Mouse (Mus musculus) liver, embryonic 13.5 days (tissue): ENCODE results near the gene Folr2. TPM values are rescaled to one million over a fixed set of nuclear protein-coding genes. Genes with fewer than 3 reads are reported as not detected.

Experiments used
- ATAC-seq: fragments of 200-750 bp; cut with Nextera tagmentation; 2 replicates; pipeline ENCODE4 v1.8.0; 2017; ENCODE audit warnings: low read depth, mild to moderate bottlenecking, moderate number of reproducible peaks, moderate library complexity
- DNase-seq: peaks from one replicate; pipeline ENCODE4 v3.0.0; 2022
- H3K27ac ChIP-seq: fragments of 300-500 bp; sonication (generic); 2 replicates; pipeline ENCODE4 v1.5.1; 2015; ENCODE audit warnings: moderate library complexity, mild to moderate bottlenecking, inconsistent platforms
- H3K27me3 ChIP-seq: fragments of 300-500 bp; sonication (generic); 2 replicates; pipeline ENCODE4 v1.6.1; 2015; ENCODE audit warnings: mild to moderate bottlenecking, inconsistent platforms
- H3K36me3 ChIP-seq: fragments of 300-500 bp; sonication (generic); 2 replicates; pipeline ENCODE4 v1.6.1; 2015; ENCODE audit warnings: mild to moderate bottlenecking, inconsistent platforms
- H3K4me1 ChIP-seq: fragments of 300-500 bp; sonication (generic); replicated peaks from 2 replicates; pipeline ENCODE4 v1.6.1; 2015; ENCODE audit warnings: inconsistent platforms
- H3K4me2 ChIP-seq: fragments of 300-500 bp; sonication (generic); 2 replicates; pipeline ENCODE4 v1.6.1; 2015; ENCODE audit warnings: inconsistent platforms, mild to moderate bottlenecking, moderate library complexity
- H3K4me3 ChIP-seq: fragments of 300-500 bp; sonication (generic); replicated peaks from 2 replicates; pipeline ENCODE4 v1.5.1; 2015; ENCODE audit warnings: mild to moderate bottlenecking, inconsistent platforms
- H3K9ac ChIP-seq: fragments of 300-500 bp; sonication (generic); 2 replicates; pipeline ENCODE4 v1.6.1; 2015; ENCODE audit warnings: mild to moderate bottlenecking, inconsistent platforms
- H3K9me3 ChIP-seq: fragments of 300-500 bp; sonication (generic); replicated peaks from 2 replicates; pipeline ENCODE4 v1.6.1; 2016; ENCODE audit warnings: inconsistent platforms
- WGBS: fragments of 180-500 bp; shearing (Covaris S2); methylation state at CpG from one replicate; pipeline ENCODE4 v1.1.7; 2015; ENCODE audit not compliant: insufficient replicate concordance; 5-methylcytosine and 5-hydroxymethylcytosine counted together
- polyA plus RNA-seq: library from polyadenylated mRNA; unstranded; fragments of >200 nt; fragmentation: Nextera tagmentation; extraction: Ambion mirVana; gene quantifications from 2 replicates; pipeline ENCODE4 v1.2.1, GENCODE M21; 2015

Gene Folr2
- polyA plus RNA-seq, result 3.6 and 4.4 TPM in 2 replicates

DNA sequence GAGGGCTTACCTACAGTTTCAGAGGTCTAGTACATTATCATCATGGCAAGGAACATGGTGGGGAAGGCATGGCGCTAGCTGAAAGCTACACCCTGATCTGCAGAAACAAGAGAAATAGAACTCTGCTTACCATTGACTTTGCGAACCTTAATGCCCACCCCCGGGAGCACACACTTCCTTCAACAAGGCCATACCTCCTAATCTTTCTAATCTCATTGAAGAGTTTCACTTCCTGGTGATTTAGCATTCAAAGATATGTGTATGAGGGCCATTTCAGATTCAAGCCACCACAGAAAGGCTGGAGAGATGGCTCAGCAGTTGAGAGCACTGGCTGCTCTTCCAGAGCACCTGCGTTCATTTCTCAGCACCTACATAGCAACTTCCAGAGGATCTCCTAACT, at the start of gene Folr2:
Folr2 (minus strand) TSS at position 101 of the 400 bp plus-strand sequence.
- no peaks in the 10 kb centered on the region for H3K36me3 ChIP-seq
- no peaks in the 10 kb centered on the region for H3K4me1 ChIP-seq
- no peak within 1 kb of the TSS for H3K27ac ChIP-seq
- no peak within 1 kb of the TSS for H3K9ac ChIP-seq
- no peaks in the 10 kb centered on the region for H3K27me3 ChIP-seq
- no peak for DNase-seq
- ATAC-seq, result no peak
- no peak within 1 kb of the TSS for H3K4me3 ChIP-seq
- no peaks in the 10 kb centered on the region for H3K9me3 ChIP-seq
- no peak within 1 kb of the TSS for H3K4me2 ChIP-seq
- 71% methylated on average over 4 of the region's 4 CpGs for WGBS

DNA sequence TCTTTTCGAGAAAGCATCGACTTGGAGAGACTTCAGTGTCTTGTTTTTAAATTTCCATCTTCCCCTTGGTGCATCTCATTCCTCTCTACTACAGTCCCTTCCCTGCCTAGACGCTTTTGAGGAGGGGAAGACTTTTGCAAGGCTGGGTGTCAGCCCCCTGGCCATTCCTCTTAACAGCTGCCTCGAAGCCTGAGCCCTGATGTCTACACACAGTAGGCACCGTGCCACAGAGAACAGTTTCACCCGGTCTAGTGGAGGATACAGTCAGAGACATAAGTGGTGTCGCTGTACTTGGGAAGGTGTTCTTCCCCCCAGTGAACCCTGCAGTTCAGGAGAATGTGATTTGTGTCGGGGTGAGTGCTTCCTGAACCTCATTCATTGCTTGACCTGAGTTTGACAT, 49.7 kb upstream of the Folr2 start:
- ATAC-seq, result no peak
- Histone ChIP-seq H3K27me3 (no peaks in the 10 kb centered on the region), H3K9ac (peak overlapping the region; percentile 91), H3K4me1 (peaks cover 44% of the 10 kb centered on the region), H3K4me3 (peak overlapping the region; percentile 83), H3K36me3 (peaks cover 36% of the 10 kb centered on the region), H3K9me3 (no peaks in the 10 kb centered on the region), H3K4me2 (peak overlapping the region; percentile 82), H3K27ac (peak overlapping the region; percentile 94)
- WGBS, result 34% methylated on average over 8 of the region's 8 CpGs
- no peak for DNase-seq

DNA sequence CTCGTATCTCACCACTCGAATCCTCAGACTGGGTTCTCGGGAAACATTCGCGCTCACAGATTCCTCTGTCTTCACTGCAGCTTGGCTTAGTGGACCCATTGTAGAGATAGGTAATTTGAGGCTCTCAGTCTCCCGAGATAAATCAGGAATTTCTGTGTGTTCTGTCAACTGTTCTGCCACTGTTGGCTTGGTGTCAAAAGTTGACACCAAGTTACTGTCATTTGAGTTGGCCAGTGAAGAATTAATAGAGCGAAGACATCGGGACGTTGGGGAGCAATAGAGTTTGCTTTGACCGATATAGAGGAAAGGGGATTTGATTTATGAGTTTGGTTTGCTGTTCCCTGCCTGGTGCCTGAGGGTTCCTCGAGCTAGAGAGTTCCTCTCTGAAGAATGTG, 49.3 kb upstream of the Folr2 start, which contains the start of gene Tomt:
Tomt (minus strand) TSS at position 73 of the 395 bp plus-strand sequence.
- WGBS, result 6% methylated on average over 11 of the region's 11 CpGs
- H3K4me3 ChIP-seq, result peak within 1 kb of the TSS; percentile 83
- H3K27me3 ChIP-seq, result no peaks in the 10 kb centered on the region
- H3K9ac ChIP-seq, result peak within 1 kb of the TSS; percentile 91
- peak within 1 kb of the TSS; percentile 84 for H3K4me2 ChIP-seq
- no peak for ATAC-seq
- H3K9me3 ChIP-seq, result no peaks in the 10 kb centered on the region
- H3K36me3 ChIP-seq, result peaks cover 34% of the 10 kb centered on the region
- no peak for DNase-seq
- H3K27ac ChIP-seq, result peak within 1 kb of the TSS; percentile 94
- peaks cover 44% of the 10 kb centered on the region for H3K4me1 ChIP-seq

DNA sequence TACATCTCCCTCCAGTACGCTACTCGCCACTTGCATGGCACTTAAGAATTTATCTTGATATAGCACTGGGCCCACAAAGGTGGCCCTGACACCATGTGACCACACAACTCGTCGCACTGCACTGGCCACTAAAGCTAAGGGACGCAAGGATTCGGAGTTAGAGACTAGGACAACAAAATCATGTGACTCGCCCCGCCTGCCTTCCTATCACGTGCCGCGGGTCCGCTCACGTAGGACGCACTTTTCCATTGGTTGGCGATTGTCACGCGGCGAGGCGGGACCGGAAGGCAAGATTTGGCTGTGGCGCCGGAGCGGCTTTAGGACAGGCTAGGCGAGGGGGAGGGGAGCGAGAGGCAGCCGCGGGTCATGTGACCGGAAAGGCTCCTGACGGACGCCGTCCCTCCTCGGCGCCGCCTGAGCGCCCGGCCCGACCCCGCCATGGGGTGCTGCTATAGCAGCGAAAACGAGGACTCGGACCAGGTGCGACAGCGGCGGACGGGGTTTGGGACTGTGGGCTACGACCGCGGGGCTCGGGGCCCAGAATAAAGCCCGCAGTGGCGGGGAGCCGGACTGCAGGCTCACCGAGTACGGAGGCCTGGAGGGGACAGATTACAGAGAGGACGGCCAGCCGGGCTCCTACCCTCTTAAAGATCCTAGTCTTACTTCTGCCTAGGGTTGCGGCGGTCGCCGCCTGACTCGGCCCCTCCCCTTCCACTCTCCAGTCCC, 48.7 kb upstream of the Folr2 start, which contains the start of gene Lamtor1:
Lamtor1 (plus strand) TSS at position 344 of the 726 bp plus-strand sequence.
- Histone ChIP-seq H3K9me3 (no peaks in the 10 kb centered on the region), H3K36me3 (peaks cover 34% of the 10 kb centered on the region), H3K4me3 (peak within 1 kb of the TSS; percentile 83), H3K4me1 (peaks cover 44% of the 10 kb centered on the region), H3K27me3 (no peaks in the 10 kb centered on the region), H3K4me2 (peak within 1 kb of the TSS; percentile 84), H3K27ac (peak within 1 kb of the TSS; percentile 94), H3K9ac (peak within 1 kb of the TSS; percentile 91)
- DNase-seq, result peak; percentile 99
- under 1% methylated on average over 61 of the region's 61 CpGs for WGBS
- peak; percentile 95 for ATAC-seq

DNA sequence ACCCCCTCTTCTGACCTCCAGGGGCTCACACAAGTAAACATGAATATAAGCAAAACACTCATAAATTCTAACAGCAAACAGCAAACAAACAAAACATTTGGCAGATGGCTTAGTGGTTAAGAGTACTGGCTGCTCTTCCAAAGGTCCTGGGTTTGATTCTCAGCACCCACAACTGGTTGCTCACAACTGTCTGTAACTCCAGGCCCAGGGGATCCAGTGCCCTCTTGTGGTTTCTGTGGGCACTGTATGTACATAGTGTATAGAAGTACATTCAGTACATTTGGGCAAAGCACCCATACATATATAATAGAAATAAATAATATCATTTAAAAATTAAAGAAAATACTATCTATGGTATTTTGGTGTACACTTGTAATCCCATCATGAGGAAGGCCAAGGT, 45.9 kb upstream of the Folr2 start:
- Histone ChIP-seq H3K9ac (no peak overlapping the region), H3K4me2 (no peak overlapping the region), H3K4me1 (peaks cover 26% of the 10 kb centered on the region), H3K27ac (no peak overlapping the region), H3K4me3 (no peak overlapping the region), H3K36me3 (peaks cover 41% of the 10 kb centered on the region), H3K27me3 (no peaks in the 10 kb centered on the region), H3K9me3 (no peaks in the 10 kb centered on the region)
- DNase-seq (no peak), ATAC-seq (no peak)

DNA sequence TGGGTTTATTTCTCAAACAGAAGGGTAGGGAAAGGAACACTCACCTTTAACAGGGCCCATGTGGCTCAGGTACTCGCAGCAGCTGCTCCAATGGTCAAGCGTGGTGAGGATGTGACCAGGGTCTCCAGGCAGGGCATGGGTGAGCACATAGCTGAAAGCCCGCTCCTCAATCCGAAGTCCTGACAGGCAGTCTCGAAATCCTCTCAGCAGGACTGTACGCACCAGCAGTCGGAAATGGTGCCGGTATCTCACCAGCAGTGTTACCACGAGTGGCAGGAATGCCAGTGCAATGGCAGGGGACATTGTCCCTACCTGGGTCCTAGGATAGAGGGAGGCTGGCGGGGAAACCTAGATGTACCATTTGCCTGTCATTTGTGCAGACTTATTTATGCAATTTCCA, 45.0 kb upstream of the Folr2 start:
- no peaks in the 10 kb centered on the region for H3K9me3 ChIP-seq

DNA sequence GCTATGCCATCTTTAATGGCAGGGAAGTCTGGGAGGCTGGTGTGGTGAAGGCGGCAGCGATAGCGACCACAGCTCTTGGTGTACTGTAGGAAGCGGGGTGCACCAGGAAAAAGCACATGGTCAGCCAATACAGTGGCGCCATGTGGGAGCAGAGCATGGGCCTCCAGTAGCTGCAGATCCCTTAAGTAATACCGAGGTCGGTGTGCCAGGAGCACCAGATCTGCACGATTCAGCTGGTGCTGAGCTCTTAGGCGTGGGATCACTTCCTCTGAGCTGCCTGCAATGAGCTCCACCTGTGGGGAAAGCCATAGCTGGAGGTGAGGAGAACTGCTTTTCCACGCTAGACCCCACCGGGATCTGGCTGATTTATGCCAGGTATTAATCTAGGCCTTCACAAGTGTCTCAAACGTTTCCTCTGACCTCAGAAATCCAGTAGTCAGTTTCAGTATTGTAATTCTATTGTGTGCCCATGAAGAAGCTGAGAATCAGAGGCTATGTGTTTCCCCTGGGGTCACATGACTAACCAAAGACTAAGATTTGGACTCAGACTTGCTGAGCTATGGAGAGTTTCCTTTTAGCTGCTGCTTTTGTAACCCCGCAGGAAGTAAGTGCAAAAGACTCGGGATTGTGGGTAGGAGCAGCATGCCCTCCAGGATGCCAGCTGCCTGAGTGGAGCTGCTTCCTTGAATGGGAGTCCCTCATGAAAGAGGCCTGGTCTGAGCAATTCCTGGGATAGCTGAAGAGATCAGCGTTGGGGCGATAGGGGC, 43.5 kb upstream of the Folr2 start:
- 84% methylated on average over 16 of the region's 16 CpGs for WGBS
- no peak overlapping the region for H3K4me2 ChIP-seq
- H3K4me1 ChIP-seq, result peaks cover 20% of the 10 kb centered on the region
- ATAC-seq (no peak), DNase-seq (no peak)
- H3K9ac ChIP-seq, result no peak overlapping the region
- peak overlapping the region; percentile 34; the same call in 1 of the 2 replicates for H3K27ac ChIP-seq
- H3K9me3 ChIP-seq, result no peaks in the 10 kb centered on the region
- no peaks in the 10 kb centered on the region for H3K27me3 ChIP-seq
- no peak overlapping the region for H3K4me3 ChIP-seq
- peaks cover 41% of the 10 kb centered on the region for H3K36me3 ChIP-seq

More for the DNA sequence above, 45.0 kb upstream of the Folr2 start:
- DNase-seq (no peak), ATAC-seq (no peak)
- 83% methylated on average over 10 of the region's 10 CpGs for whole genome bisulfite sequencing
- Histone ChIP-seq H3K4me1 (peaks cover 25% of the 10 kb centered on the region), H3K27me3 (no peaks in the 10 kb centered on the region), H3K9ac (no peak overlapping the region), H3K36me3 (peaks cover 41% of the 10 kb centered on the region), H3K4me3 (no peak overlapping the region), H3K27ac (no peak overlapping the region), H3K4me2 (no peak overlapping the region)

DNA sequence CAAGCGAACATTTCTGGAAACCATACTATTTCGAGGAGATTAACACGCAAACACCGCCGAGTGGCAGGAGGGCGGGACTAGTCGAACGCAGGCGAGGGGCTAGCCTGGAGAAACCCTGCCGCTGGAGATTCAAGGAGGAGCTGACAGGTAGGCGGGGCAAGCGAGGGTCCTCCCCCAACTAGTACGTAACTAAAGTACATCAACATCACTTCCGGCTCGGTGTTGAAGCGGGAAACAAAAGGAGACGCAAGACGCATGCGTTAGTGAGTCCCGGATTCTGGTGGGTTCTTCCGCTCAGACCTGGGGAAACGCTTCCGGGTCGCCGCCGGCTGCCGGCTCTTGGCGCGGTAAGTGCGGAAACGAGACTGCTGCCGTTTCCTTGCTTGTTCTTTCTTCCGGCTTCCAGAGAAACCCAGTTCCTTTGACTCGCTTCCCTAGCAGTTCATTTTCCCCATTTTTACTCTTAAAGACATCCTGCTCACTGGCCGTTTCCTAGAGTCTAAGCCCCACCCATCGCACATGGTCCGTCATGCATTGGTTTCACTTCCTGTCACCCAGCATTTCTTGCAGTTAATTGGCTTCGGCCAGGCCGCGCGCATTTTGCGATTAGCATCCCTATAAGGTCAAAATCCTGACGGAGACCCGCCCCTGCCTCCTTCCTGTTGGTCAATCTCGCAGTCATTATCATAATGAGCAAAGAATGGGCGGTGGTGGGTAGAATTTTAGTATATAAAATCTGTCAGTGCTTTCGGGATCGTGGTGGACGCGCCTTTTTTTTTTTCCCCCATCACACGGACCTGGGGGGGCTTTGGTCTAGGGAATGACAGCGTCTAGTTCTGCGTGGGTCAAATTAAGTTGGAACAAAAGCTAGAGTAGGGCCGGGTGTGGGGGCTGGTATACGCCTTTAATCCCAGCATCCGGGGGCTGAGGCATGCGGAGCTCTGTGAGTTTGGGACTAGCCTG, 39.4 kb upstream of the Folr2 start:
- Histone ChIP-seq H3K9me3 (no peaks in the 10 kb centered on the region), H3K36me3 (peaks cover 28% of the 10 kb centered on the region), H3K9ac (peak overlapping the region; percentile 82), H3K27me3 (no peaks in the 10 kb centered on the region), H3K4me3 (peak overlapping the region; percentile 67), H3K4me2 (peak overlapping the region; percentile 83), H3K27ac (peak overlapping the region; percentile 89), H3K4me1 (peaks cover 20% of the 10 kb centered on the region)
- peak; percentile 97 for ATAC-seq
- DNase-seq, result peak; percentile 98
- WGBS, result under 1% methylated on average over 57 of the region's 57 CpGs

DNA sequence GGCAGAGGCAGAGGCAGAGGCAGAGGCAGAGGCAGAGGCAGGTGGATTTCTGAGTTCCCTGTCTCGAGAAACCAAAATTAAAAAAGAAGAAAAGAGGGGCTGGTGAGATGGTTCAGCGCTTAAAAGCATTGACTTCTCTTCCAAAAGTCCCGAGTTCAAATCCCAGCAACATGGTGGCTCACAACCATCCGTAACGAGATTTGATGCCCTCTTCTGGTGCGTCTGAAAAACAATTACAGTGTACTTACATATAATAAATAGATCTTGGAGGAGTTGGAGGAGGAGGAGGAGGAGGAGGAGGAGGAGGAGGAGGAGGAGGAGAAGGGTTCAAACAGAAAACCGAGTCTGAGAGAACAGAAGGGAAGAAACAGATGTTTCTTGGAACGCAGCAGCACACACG, 38.7 kb upstream of the Folr2 start:
- no peaks in the 10 kb centered on the region for H3K27me3 ChIP-seq
- peak overlapping the region; percentile 83 for H3K4me2 ChIP-seq
- no peak for DNase-seq
- H3K4me3 ChIP-seq, result peak overlapping the region; percentile 67
- peak overlapping the region; percentile 61 for H3K27ac ChIP-seq
- 39% methylated on average over 9 of the region's 9 CpGs for WGBS
- peaks cover 22% of the 10 kb centered on the region for H3K36me3 ChIP-seq
- no peaks in the 10 kb centered on the region for H3K9me3 ChIP-seq
- ATAC-seq, result 0 out of 2 replicates have a peak, but pooled peaks have one; percentile 0
- H3K4me1 ChIP-seq, result peaks cover 20% of the 10 kb centered on the region
- H3K9ac ChIP-seq, result peak overlapping the region; percentile 66

DNA sequence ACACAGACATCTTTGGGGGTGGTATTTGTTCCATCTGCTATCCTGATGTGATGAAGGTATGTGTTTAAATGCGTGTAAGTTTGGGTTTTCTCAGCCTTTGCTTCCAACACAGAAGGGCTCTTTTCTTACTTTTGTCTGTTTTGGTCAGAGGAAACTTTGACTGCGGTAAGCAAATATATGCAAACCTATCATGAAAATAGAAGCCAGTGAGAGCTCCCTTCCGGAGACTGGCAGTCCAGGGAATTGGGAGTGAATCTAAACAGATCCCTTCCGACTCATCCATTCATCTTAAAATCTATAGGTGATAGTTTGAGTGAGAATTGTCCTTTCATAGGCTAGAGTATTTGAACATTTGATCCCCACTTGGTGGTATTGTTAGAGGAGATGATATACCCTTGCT, 31.5 kb upstream of the Folr2 start:
- no peaks in the 10 kb centered on the region for H3K36me3 ChIP-seq
- H3K4me1 ChIP-seq, result no peaks in the 10 kb centered on the region
- H3K27ac ChIP-seq, result no peak overlapping the region
- H3K4me3 ChIP-seq, result no peak overlapping the region
- no peaks in the 10 kb centered on the region for H3K9me3 ChIP-seq
- DNase-seq, result no peak
- H3K27me3 ChIP-seq, result no peaks in the 10 kb centered on the region
- 69% methylated on average over 4 of the region's 4 CpGs for WGBS
- H3K9ac ChIP-seq, result no peak overlapping the region
- ATAC-seq, result no peak
- H3K4me2 ChIP-seq, result no peak overlapping the region

DNA sequence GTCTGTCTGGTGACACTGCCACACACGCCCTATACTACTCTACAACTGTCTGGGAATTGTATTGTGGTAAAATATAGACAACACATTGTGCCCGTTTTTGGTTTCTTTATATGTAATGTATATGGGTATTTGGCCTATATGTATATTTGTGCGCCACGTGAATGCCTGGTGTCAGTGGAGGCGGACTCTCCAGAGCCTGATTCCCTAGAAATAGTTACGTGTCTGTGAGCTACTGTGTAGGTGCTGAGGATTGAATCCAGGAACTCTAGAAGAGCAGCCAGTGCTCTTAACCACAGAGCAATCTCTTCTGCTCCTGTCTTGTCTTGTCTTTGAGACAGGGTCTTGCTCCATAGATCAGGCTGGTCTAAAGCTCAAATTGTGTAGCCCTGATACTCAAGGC, 29.3 kb upstream of the Folr2 start:
- H3K9ac ChIP-seq, result no peak overlapping the region
- no peak overlapping the region for H3K4me2 ChIP-seq
- no peaks in the 10 kb centered on the region for H3K36me3 ChIP-seq
- H3K27me3 ChIP-seq, result no peaks in the 10 kb centered on the region
- H3K4me1 ChIP-seq, result no peaks in the 10 kb centered on the region; the same call in 1 of the 2 replicates
- no peak for DNase-seq
- no peak overlapping the region for H3K27ac ChIP-seq
- WGBS, result 67% methylated on average over 6 of the region's 6 CpGs
- ATAC-seq, result no peak
- H3K4me3 ChIP-seq, result no peak overlapping the region
- no peaks in the 10 kb centered on the region for H3K9me3 ChIP-seq
